Mouse (Mus musculus): ENCODE measurements around the gene Ltbp1. TPM values are rescaled to one million over a fixed set of nuclear protein-coding genes. Genes with fewer than 3 reads are reported as not detected.
A peak's percentile ranks its signal among the peaks of the same experiment; 100 is the strongest.

Ltbp1 gene
- polyA plus RNA-seq, 1 experiment from 2014 or later: 30.2 TPM

GRCm38 (mm10) chr17:75333759-75334158 lies 328.4 kb downstream of the Ltbp1 start:
- Histone ChIP-seq H3K4me3 (replicated peaks; ENCODE audit: low read depth, low read length) (no peak overlapping the region), H3K4me1 (replicated peaks; ENCODE audit: insufficient read depth, low read length) (no peaks in the 10 kb centered on the region), H3K27ac (no peak overlapping the region), H3K9me3 (replicated peaks; ENCODE audit: low read length) (no peaks in the 10 kb centered on the region), H3K27me3 (ENCODE audit: insufficient read depth, low read length) (no peaks in the 10 kb centered on the region), H3K4me2 (ENCODE audit: low read length) (no peak overlapping the region), H3K9ac (ENCODE audit: low read depth, low read length) (no peak overlapping the region), H3K36me3 (ENCODE audit: insufficient read depth, low read length) (no peaks in the 10 kb centered on the region)
- 72% methylated on average over 13 of the region's 13 CpGs for WGBS
- ATAC-seq (replicated peaks; ENCODE audit: low FRiP score, low read depth) (no peak), DNase-seq (ENCODE audit: low spot score) (no peak)
- TF ChIP-seq CTCF (IDR thresholded peaks at IDR 0.05; ENCODE audit: low read depth): no peak

GRCm38 (mm10) chr17:75335649-75336048 lies 330.3 kb downstream of the Ltbp1 start:
- 85% methylated on average over 9 of the region's 9 CpGs for WGBS
- H3K27ac ChIP-seq: no peak overlapping the region
- no peaks in the 10 kb centered on the region for H3K27me3 ChIP-seq (ENCODE audit: insufficient read depth, low read length)
- H3K4me2 ChIP-seq (ENCODE audit: low read length): no peak overlapping the region
- no peaks in the 10 kb centered on the region for H3K9me3 ChIP-seq (replicated peaks; ENCODE audit: low read length)
- no peak overlapping the region for H3K9ac ChIP-seq (ENCODE audit: low read depth, low read length)
- H3K36me3 ChIP-seq (ENCODE audit: insufficient read depth, low read length): no peaks in the 10 kb centered on the region
- DNase-seq (ENCODE audit: low spot score): no peak
- H3K4me1 ChIP-seq (replicated peaks; ENCODE audit: insufficient read depth, low read length): no peaks in the 10 kb centered on the region
- H3K4me3 ChIP-seq (replicated peaks; ENCODE audit: low read depth, low read length): no peak overlapping the region
- ATAC-seq (replicated peaks; ENCODE audit: low FRiP score, low read depth): no peak
- no peak for TF ChIP-seq CTCF (IDR thresholded peaks at IDR 0.05; ENCODE audit: low read depth)

- Histone ChIP-seq H3K4me3 (replicated peaks; ENCODE audit: low read depth, low read length) (no peak overlapping the region), H3K27ac (no peak overlapping the region), H3K9me3 (replicated peaks; ENCODE audit: low read length) (no peaks in the 10 kb centered on the region), H3K4me1 (replicated peaks; ENCODE audit: insufficient read depth, low read length) (no peaks in the 10 kb centered on the region), H3K4me2 (ENCODE audit: low read length) (no peak overlapping the region), H3K9ac (ENCODE audit: low read depth, low read length) (no peak overlapping the region), H3K27me3 (ENCODE audit: insufficient read depth, low read length) (no peaks in the 10 kb centered on the region), H3K36me3 (ENCODE audit: insufficient read depth, low read length) (no peaks in the 10 kb centered on the region)
- ATAC-seq (replicated peaks; ENCODE audit: low FRiP score, low read depth) (no peak), DNase-seq (ENCODE audit: low spot score) (no peak)
- no peak for TF ChIP-seq CTCF (IDR thresholded peaks at IDR 0.05; ENCODE audit: low read depth)
- WGBS: 87% methylated on average over 4 of the region's 4 CpGs
These were observed 335.9 kb downstream of the Ltbp1 start for GRCm38 (mm10) chr17:75341227-75341626.

- no peak overlapping the region for H3K4me3 ChIP-seq (replicated peaks; ENCODE audit: low read depth, low read length)
- 78% methylated on average over 3 of the region's 3 CpGs for WGBS
- no peak for ATAC-seq (replicated peaks; ENCODE audit: low FRiP score, low read depth)
These were observed 339.7 kb downstream of the Ltbp1 start for GRCm38 (mm10) chr17:75345116-75345515.

GRCm38 (mm10) chr17:75347414-75347813 lies 342.0 kb downstream of the Ltbp1 start:
- ATAC-seq (replicated peaks; ENCODE audit: low FRiP score, low read depth): no peak
- 97% methylated on average over 4 of the region's 4 CpGs for WGBS

More at GRCm38 (mm10) chr17:75345116-75345515, 339.7 kb downstream of the Ltbp1 start:
- Histone ChIP-seq H3K4me2 (ENCODE audit: low read length) (no peak overlapping the region), H3K27me3 (ENCODE audit: insufficient read depth, low read length) (no peaks in the 10 kb centered on the region), H3K36me3 (ENCODE audit: insufficient read depth, low read length) (peaks cover 5% of the 10 kb centered on the region; the same call in 1 of the 2 replicates), H3K27ac (no peak overlapping the region), H3K9me3 (replicated peaks; ENCODE audit: low read length) (no peaks in the 10 kb centered on the region), H3K4me1 (replicated peaks; ENCODE audit: insufficient read depth, low read length) (no peaks in the 10 kb centered on the region), H3K9ac (ENCODE audit: low read depth, low read length) (no peak overlapping the region)
- TF ChIP-seq CTCF (IDR thresholded peaks at IDR 0.05; ENCODE audit: low read depth): no peak
- DNase-seq (ENCODE audit: low spot score): no peak

GRCm38 (mm10) chr17:75349109-75349508 lies 343.7 kb downstream of the Ltbp1 start:
- no peak for DNase-seq (ENCODE audit: low spot score)
- Histone ChIP-seq H3K36me3 (ENCODE audit: insufficient read depth, low read length) (peaks cover 11% of the 10 kb centered on the region; the same call in 1 of the 2 replicates), H3K9ac (ENCODE audit: low read depth, low read length) (no peak overlapping the region), H3K4me3 (replicated peaks; ENCODE audit: low read depth, low read length) (no peak overlapping the region), H3K4me2 (ENCODE audit: low read length) (no peak overlapping the region), H3K27me3 (ENCODE audit: insufficient read depth, low read length) (no peaks in the 10 kb centered on the region), H3K4me1 (replicated peaks; ENCODE audit: insufficient read depth, low read length) (no peaks in the 10 kb centered on the region), H3K9me3 (replicated peaks; ENCODE audit: low read length) (no peaks in the 10 kb centered on the region), H3K27ac (no peak overlapping the region)
- WGBS: 89% methylated on average over 8 of the region's 8 CpGs
- no peak for ATAC-seq (replicated peaks; ENCODE audit: low FRiP score, low read depth)
- TF ChIP-seq CTCF (IDR thresholded peaks at IDR 0.05; ENCODE audit: low read depth): no peak

More at GRCm38 (mm10) chr17:75347414-75347813, 342.0 kb downstream of the Ltbp1 start:
- peaks cover 5% of the 10 kb centered on the region; the same call in 1 of the 2 replicates for H3K36me3 ChIP-seq (ENCODE audit: insufficient read depth, low read length)
- H3K4me1 ChIP-seq (replicated peaks; ENCODE audit: insufficient read depth, low read length): no peaks in the 10 kb centered on the region
- peak; percentile 38; the same call in 1 of the 2 replicates for TF ChIP-seq CTCF (IDR thresholded peaks at IDR 0.05; ENCODE audit: low read depth)
- no peak overlapping the region for H3K27ac ChIP-seq
- H3K4me3 ChIP-seq (replicated peaks; ENCODE audit: low read depth, low read length): no peak overlapping the region
- H3K27me3 ChIP-seq (ENCODE audit: insufficient read depth, low read length): no peaks in the 10 kb centered on the region
- DNase-seq (ENCODE audit: low spot score): no peak
- no peak overlapping the region for H3K4me2 ChIP-seq (ENCODE audit: low read length)
- H3K9me3 ChIP-seq (replicated peaks; ENCODE audit: low read length): no peaks in the 10 kb centered on the region
- no peak overlapping the region for H3K9ac ChIP-seq (ENCODE audit: low read depth, low read length)

- 89% methylated on average over 3 of the region's 3 CpGs for WGBS
- no peak for DNase-seq (ENCODE audit: low spot score)
- no peak for ATAC-seq (replicated peaks; ENCODE audit: low FRiP score, low read depth)
These were observed 344.2 kb downstream of the Ltbp1 start for GRCm38 (mm10) chr17:75349602-75350001.

More at GRCm38 (mm10) chr17:75349602-75350001, 344.2 kb downstream of the Ltbp1 start:
- no peak for TF ChIP-seq CTCF (IDR thresholded peaks at IDR 0.05; ENCODE audit: low read depth)
- Histone ChIP-seq H3K27ac (no peak overlapping the region), H3K27me3 (ENCODE audit: insufficient read depth, low read length) (no peaks in the 10 kb centered on the region), H3K36me3 (ENCODE audit: insufficient read depth, low read length) (peaks cover 11% of the 10 kb centered on the region; the same call in 1 of the 2 replicates), H3K4me3 (replicated peaks; ENCODE audit: low read depth, low read length) (no peak overlapping the region), H3K4me1 (replicated peaks; ENCODE audit: insufficient read depth, low read length) (no peaks in the 10 kb centered on the region), H3K9me3 (replicated peaks; ENCODE audit: low read length) (no peaks in the 10 kb centered on the region), H3K4me2 (ENCODE audit: low read length) (no peak overlapping the region), H3K9ac (ENCODE audit: low read depth, low read length) (no peak overlapping the region)
